Mouse (Mus musculus): ENCODE data around the gene Ncf4. TPM values are rescaled to one million over a fixed set of nuclear protein-coding genes. Genes with fewer than 3 reads are reported as not detected.
"Not testable (repeated sequence)": the region's sequence is repeated elsewhere in the genome, so short reads cannot be mapped to it uniquely, and the experiment has no call there.

Gene Ncf4
- polyA plus RNA-seq, 1 experiment from 2014 or later = 2.2 TPM

DNA sequence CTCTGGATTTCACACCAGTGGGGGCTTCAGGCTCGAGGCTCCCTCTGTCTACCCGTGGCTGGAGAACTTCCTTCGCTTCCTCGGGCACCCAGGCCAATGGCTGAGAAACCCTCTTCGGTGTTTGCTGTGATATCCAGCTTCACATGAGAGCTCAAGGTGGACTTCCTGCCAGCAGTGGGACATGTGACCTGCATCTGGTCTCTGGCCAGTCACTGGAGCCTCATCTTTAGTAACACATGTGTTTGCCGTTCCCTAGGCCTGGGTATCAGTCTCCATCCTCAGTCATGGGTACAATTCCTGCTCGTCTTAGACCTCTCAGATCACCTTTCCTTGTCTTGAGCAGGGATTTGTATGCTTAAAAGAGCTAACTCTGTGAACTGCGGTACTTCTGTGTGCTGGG is 1.5 kb upstream of the Ncf4 start:
- H3K9me3 ChIP-seq (ENCODE audit: control insufficient read depth, low read length) = no peaks in the 10 kb centered on the region
- H3K27ac ChIP-seq (replicated peaks in 1 of 2; ENCODE audit: control insufficient read depth in 1 of 2, insufficient read depth in 1 of 2, low read depth in 2 of 2, low read length in 2 of 2) = no peak overlapping the region
- no peak overlapping the region for H3K4me2 ChIP-seq (ENCODE audit: low read length)
- peaks cover 12 to 24% of the 10 kb centered on the region in 2 experiments for H3K4me1 ChIP-seq (ENCODE audit: control insufficient read depth in 2 of 2, insufficient read depth in 2 of 2, low read length in 2 of 2)
- no peaks in the 10 kb centered on the region for H3K36me3 ChIP-seq (ENCODE audit: control insufficient read depth, insufficient read depth, low read length)
- WGBS = 74% methylated on average over 8 of the region's 8 CpGs
- no peak overlapping the region for H3K9ac ChIP-seq (ENCODE audit: low read length)
- no peak for ATAC-seq (ENCODE audit: insufficient number of reproducible peaks, insufficient read depth, low FRiP score, low read depth)
- no peak overlapping the region for H3K4me3 ChIP-seq (ENCODE audit: control insufficient read depth in 1 of 2, insufficient read depth in 1 of 2, low read depth in 1 of 2, low read length in 2 of 2)
- no peaks in the 10 kb centered on the region; the same call in 1 of the 2 replicates for H3K27me3 ChIP-seq (ENCODE audit: control insufficient read depth, insufficient read depth, low read length)

DNA sequence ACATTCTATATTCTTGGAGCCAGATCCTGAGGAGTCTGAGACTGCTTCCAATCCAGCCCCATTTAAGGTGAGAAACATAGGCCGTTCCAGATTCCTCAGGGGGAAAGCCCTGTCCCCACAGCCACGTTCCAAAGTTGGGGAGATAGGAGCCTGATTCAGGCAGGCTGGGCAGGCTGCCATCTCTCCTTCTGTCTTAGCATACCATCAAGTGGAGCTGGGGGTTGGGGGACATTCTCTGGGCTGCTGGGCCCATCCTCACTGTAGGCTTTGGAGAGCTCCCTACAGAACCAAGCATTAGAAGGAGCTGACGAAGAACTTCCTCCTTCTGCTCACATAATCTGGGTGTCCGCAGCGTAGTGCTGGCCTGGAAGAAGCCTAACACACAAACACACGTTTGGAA is 827 bp upstream of the Ncf4 start:
- H3K4me1 ChIP-seq (ENCODE audit: control insufficient read depth in 2 of 2, insufficient read depth in 2 of 2, low read length in 2 of 2) = peaks cover 12 to 24% of the 10 kb centered on the region in 2 experiments
- H3K4me2 ChIP-seq (ENCODE audit: low read length) = no peak overlapping the region
- H3K9ac ChIP-seq (ENCODE audit: low read length) = no peak overlapping the region
- no peaks in the 10 kb centered on the region for H3K36me3 ChIP-seq (ENCODE audit: control insufficient read depth, insufficient read depth, low read length)
- no peaks in the 10 kb centered on the region for H3K9me3 ChIP-seq (ENCODE audit: control insufficient read depth, low read length)
- 44% methylated on average over 6 of the region's 6 CpGs for WGBS
- ATAC-seq (ENCODE audit: insufficient number of reproducible peaks, insufficient read depth, low FRiP score, low read depth) = no peak
- no peak overlapping the region; a peak in 1 of 4 replicates for H3K27ac ChIP-seq (replicated peaks in 1 of 2; ENCODE audit: control insufficient read depth in 1 of 2, insufficient read depth in 1 of 2, low read depth in 2 of 2, low read length in 2 of 2)
- H3K4me3 ChIP-seq (ENCODE audit: control insufficient read depth in 1 of 2, insufficient read depth in 1 of 2, low read depth in 1 of 2, low read length in 2 of 2) = no peak overlapping the region
- no peaks in the 10 kb centered on the region; the same call in 1 of the 2 replicates for H3K27me3 ChIP-seq (ENCODE audit: control insufficient read depth, insufficient read depth, low read length)

DNA sequence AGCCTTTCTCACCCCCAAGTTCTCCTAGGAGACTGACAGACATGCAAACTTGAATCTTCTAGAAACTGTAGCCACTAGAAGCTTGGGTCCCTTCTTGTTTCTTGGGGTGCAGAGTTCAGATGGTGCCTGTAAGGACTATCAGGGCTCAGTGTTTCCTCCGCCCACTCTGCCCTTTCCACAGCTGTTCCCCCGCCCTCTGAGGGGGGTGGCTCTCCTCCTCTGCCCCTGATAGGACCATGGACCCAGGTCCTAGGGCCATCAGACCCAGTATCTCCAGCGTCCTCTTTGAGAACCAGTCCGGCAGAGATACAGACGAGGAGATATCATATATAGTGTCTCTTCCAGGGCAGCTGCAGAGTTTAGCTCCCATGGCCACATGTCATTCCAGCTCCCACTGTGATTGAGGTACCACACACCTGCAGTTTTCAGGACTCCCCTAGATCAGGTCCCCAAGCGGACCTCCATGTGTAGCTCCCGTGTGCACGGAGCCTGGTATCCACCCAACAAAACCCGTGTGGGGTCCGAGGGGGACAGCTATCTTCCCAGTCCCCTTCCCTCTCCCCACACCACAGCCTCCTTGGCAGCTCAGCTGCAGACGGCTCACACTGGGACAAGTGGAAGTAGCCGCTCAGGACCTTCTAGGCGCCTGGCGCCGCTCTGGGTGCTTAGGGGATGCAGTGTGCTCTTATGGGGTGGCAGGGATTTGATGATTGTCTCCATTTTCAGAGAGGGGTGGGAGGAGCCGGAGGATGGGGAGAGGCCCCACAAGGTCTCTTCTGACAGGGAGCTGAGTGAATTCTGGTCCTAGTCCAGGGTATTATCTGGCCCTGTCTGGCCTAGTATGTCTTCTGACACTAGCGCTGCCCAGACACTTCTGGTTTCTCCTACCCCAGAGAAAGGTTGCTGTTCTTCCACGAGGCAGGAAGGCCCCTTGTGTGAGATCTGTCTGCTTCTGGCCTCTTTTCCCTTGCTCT is 1.8 kb downstream of the Ncf4 start:
- H3K4me1 ChIP-seq (ENCODE audit: control insufficient read depth in 2 of 2, insufficient read depth in 2 of 2, low read length in 2 of 2) = peaks cover 12 to 24% of the 10 kb centered on the region in 2 experiments
- no peak overlapping the region for H3K4me2 ChIP-seq (ENCODE audit: low read length)
- H3K36me3 ChIP-seq (ENCODE audit: control insufficient read depth, insufficient read depth, low read length) = no peaks in the 10 kb centered on the region
- no peak for ATAC-seq (ENCODE audit: insufficient number of reproducible peaks, insufficient read depth, low FRiP score, low read depth)
- WGBS = 58% methylated on average over 18 of the region's 18 CpGs
- H3K9me3 ChIP-seq (ENCODE audit: control insufficient read depth, low read length) = no peaks in the 10 kb centered on the region
- H3K27ac ChIP-seq (replicated peaks in 1 of 2; ENCODE audit: control insufficient read depth in 1 of 2, insufficient read depth in 1 of 2, low read depth in 2 of 2, low read length in 2 of 2) = no peak overlapping the region
- H3K4me3 ChIP-seq (ENCODE audit: control insufficient read depth in 1 of 2, insufficient read depth in 1 of 2, low read depth in 1 of 2, low read length in 2 of 2) = no peak overlapping the region
- no peaks in the 10 kb centered on the region; the same call in 1 of the 2 replicates for H3K27me3 ChIP-seq (ENCODE audit: control insufficient read depth, insufficient read depth, low read length)
- no peak overlapping the region for H3K9ac ChIP-seq (ENCODE audit: low read length)

DNA sequence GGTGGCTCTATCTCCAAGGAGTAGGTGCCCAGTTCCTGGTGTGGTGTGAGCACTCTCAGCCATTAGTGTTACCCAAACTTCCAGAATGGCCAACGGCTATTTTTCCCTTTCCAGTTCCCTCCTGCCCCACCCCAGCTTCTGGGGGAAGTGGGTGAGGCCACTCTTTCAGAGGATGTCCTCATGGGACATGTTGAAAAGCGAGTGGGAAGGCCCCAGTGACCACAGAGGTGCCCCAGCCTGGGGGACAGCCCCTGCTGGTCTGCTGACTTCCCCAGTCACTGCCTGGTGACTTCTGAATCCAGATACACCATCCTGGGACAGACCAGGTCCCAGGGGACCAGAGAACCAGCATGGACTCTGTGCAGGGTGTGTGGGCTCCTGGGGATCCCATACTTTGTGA is 3.1 kb downstream of the Ncf4 start:
- H3K27me3 ChIP-seq (ENCODE audit: control insufficient read depth, insufficient read depth, low read length) = no peaks in the 10 kb centered on the region; the same call in 1 of the 2 replicates
- H3K9me3 ChIP-seq (ENCODE audit: control insufficient read depth, low read length) = no peaks in the 10 kb centered on the region
- ATAC-seq (ENCODE audit: insufficient number of reproducible peaks, insufficient read depth, low FRiP score, low read depth) = no peak
- no peak overlapping the region for H3K4me3 ChIP-seq (ENCODE audit: control insufficient read depth in 1 of 2, insufficient read depth in 1 of 2, low read depth in 1 of 2, low read length in 2 of 2)
- H3K27ac ChIP-seq (replicated peaks in 1 of 2; ENCODE audit: control insufficient read depth in 1 of 2, insufficient read depth in 1 of 2, low read depth in 2 of 2, low read length in 2 of 2) = no peak overlapping the region
- H3K4me2 ChIP-seq (ENCODE audit: low read length) = no peak overlapping the region
- H3K4me1 ChIP-seq (ENCODE audit: control insufficient read depth in 2 of 2, insufficient read depth in 2 of 2, low read length in 2 of 2) = peaks cover 12 to 24% of the 10 kb centered on the region in 2 experiments
- WGBS = 65% methylated on average over 2 of the region's 2 CpGs
- H3K9ac ChIP-seq (ENCODE audit: low read length) = no peak overlapping the region
- H3K36me3 ChIP-seq (ENCODE audit: control insufficient read depth, insufficient read depth, low read length) = no peaks in the 10 kb centered on the region

DNA sequence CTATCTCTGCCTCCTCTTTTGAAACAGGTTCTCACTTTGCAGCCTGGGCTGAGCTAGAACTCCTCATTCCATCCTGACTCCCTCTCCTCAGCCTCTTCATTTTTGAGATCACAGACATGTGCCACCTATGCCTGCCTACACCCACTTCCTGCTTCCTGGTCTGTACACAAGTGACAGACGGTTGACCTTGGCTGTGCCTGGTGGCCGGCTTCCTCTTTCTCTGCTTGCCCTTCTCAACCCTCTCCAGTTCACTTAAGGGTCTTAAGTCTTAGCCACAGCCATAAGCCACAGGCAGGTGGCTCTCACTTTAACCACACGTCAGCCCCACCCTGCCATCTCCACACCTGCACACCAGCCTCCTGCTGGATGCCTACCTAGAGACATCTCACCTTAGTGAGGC is 3.8 kb downstream of the Ncf4 start:
- H3K27ac ChIP-seq (replicated peaks in 1 of 2; ENCODE audit: control insufficient read depth in 1 of 2, insufficient read depth in 1 of 2, low read depth in 2 of 2, low read length in 2 of 2) = no peak overlapping the region
- no peak overlapping the region for H3K9ac ChIP-seq (ENCODE audit: low read length)
- no peak for ATAC-seq (ENCODE audit: insufficient number of reproducible peaks, insufficient read depth, low FRiP score, low read depth)
- no peaks in the 10 kb centered on the region for H3K9me3 ChIP-seq (ENCODE audit: control insufficient read depth, low read length)
- peaks cover 10 to 19% of the 10 kb centered on the region in 2 experiments for H3K4me1 ChIP-seq (ENCODE audit: control insufficient read depth in 2 of 2, insufficient read depth in 2 of 2, low read length in 2 of 2)
- 52% methylated on average over 3 of the region's 3 CpGs for WGBS
- no peaks in the 10 kb centered on the region for H3K36me3 ChIP-seq (ENCODE audit: control insufficient read depth, insufficient read depth, low read length)
- H3K4me2 ChIP-seq (ENCODE audit: low read length) = no peak overlapping the region
- H3K27me3 ChIP-seq (ENCODE audit: control insufficient read depth, insufficient read depth, low read length) = no peaks in the 10 kb centered on the region; the same call in 1 of the 2 replicates
- no peak overlapping the region for H3K4me3 ChIP-seq (ENCODE audit: control insufficient read depth in 1 of 2, insufficient read depth in 1 of 2, low read depth in 1 of 2, low read length in 2 of 2)

DNA sequence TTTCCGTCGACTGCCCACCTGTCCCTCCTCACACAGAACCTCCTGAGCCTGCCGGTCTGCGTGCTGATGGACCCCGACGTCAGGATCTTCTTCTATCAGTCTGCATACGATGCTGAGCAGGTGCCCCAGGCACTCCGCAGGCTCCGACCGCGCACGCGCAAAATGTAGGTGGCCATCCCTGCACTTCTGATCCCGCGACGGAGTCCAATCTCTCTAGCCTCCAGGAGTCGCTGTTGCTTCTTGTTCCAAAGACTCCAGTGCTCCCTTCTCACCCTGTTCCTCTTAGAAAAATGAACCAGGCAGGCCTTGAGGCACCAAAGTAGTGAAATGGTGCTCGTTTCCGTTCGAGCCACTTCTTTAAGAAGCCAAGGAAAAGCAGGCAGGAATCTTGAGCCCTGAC is 10.2 kb downstream of the Ncf4 start:
- no peaks in the 10 kb centered on the region for H3K36me3 ChIP-seq (ENCODE audit: control insufficient read depth, insufficient read depth, low read length)
- no peak overlapping the region for H3K4me2 ChIP-seq (ENCODE audit: low read length)
- H3K9ac ChIP-seq (ENCODE audit: low read length) = no peak overlapping the region
- peaks cover 18% of the 10 kb centered on the region for H3K27me3 ChIP-seq (ENCODE audit: control insufficient read depth, insufficient read depth, low read length)
- no peak overlapping the region for H3K4me3 ChIP-seq (ENCODE audit: control insufficient read depth in 1 of 2, insufficient read depth in 1 of 2, low read depth in 1 of 2, low read length in 2 of 2)
- no peaks in the 10 kb centered on the region; a peak in 1 of 4 replicates for H3K4me1 ChIP-seq (ENCODE audit: control insufficient read depth in 2 of 2, insufficient read depth in 2 of 2, low read length in 2 of 2)
- WGBS = 19% methylated on average over 20 of the region's 20 CpGs
- no peak for ATAC-seq (ENCODE audit: insufficient number of reproducible peaks, insufficient read depth, low FRiP score, low read depth)
- H3K9me3 ChIP-seq (ENCODE audit: control insufficient read depth, low read length) = no peaks in the 10 kb centered on the region
- no peak overlapping the region for H3K27ac ChIP-seq (replicated peaks in 1 of 2; ENCODE audit: control insufficient read depth in 1 of 2, insufficient read depth in 1 of 2, low read depth in 2 of 2, low read length in 2 of 2)

DNA sequence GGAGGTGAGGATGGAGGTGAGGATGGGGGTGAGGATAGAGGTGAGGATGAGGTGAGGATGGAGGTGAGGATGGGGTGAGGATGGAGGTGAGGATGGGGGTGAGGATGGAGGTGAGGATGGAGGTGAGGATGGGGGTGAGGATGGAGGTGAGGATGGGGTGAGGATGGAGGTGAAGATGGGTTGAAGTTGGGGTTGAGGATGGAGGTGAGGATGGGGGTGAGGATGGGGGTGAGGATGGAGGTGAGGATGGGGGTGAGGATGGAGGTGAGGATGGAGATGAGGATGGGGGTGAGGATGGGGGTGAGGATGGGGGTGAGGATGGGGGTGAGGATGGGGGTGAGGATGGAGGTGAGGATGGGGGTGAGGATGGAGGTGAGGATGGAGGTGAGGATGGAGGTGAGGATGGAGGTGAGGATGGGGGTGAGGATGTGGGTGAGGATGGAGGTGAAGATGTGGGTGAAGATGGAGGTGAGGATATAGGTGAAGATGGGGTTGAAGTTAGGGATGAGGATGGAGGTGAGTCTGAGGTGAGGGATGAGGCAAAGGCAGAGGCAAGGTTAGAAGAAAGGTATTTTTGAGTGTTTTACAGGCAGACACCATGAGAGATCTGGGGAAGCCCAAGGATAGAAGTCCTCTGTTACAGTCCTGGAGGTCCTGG is 12.1 kb downstream of the Ncf4 start:
- H3K27ac ChIP-seq (replicated peaks in 1 of 2; ENCODE audit: control insufficient read depth in 1 of 2, insufficient read depth in 1 of 2, low read depth in 2 of 2, low read length in 2 of 2); ATAC-seq (ENCODE audit: insufficient number of reproducible peaks, insufficient read depth, low FRiP score, low read depth); H3K9ac ChIP-seq (ENCODE audit: low read length); H3K9me3 ChIP-seq (ENCODE audit: control insufficient read depth, low read length); H3K4me2 ChIP-seq (ENCODE audit: low read length); H3K36me3 ChIP-seq (ENCODE audit: control insufficient read depth, insufficient read depth, low read length); H3K4me1 ChIP-seq (ENCODE audit: control insufficient read depth in 2 of 2, insufficient read depth in 2 of 2, low read length in 2 of 2); H3K4me3 ChIP-seq (ENCODE audit: control insufficient read depth in 1 of 2, insufficient read depth in 1 of 2, low read depth in 1 of 2, low read length in 2 of 2): not testable (repeated sequence)
- H3K27me3 ChIP-seq (ENCODE audit: control insufficient read depth, insufficient read depth, low read length) = peaks cover 18% of the 10 kb centered on the region
